Mouse (Mus musculus): Measurements from ENCODE around the gene Wfdc15a. TPM values are rescaled to one million over a fixed set of nuclear protein-coding genes. Genes with fewer than 3 reads are reported as not detected.

The Wfdc15a gene
- total and polyA plus RNA-seq, 3 experiments, result not detected

DNA sequence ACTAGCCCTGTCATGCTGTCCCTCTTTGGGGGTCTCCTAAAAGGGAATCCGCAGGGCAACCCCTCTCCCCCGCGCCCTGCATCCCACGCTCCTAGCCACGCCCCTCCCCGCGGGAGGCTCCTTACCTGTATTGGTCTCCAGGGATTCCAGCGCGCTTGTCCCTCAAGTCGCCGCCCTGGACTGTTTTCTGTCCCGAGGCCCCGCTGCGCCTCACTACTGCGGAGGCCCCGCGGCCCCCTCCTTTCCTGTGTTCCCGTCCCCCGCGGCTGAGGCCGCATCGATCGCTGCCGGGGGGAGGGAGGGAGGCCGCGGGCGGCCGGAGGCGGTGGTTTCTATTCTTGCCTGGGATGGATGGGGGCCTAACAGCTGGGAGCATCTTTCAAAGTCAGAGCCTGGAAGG, 29.0 kb downstream of the Wfdc15a start, which contains the start of gene Kcns1:
Gene Kcns1, minus strand, starts transcription at position 212 of the 400 bp plus-strand sequence.
- Histone ChIP-seq H3K9me3 (replicated peaks; ENCODE audit: insufficient read depth, low read length) (no peaks in the 10 kb centered on the region), H3K79me2 (ENCODE audit: control insufficient read depth, insufficient read depth, low read length, poor library complexity) (no peaks in the 10 kb centered on the region), H3K27me3 (ENCODE audit: control insufficient read depth in 1 of 2, insufficient read depth in 2 of 2, low read length in 2 of 2) (peaks cover 0 to under 1% of the 10 kb centered on the region in 2 experiments), H3K9ac (ENCODE audit: control insufficient read depth, low read depth, low read length, poor library complexity, severe bottlenecking) (no peak within 1 kb of the TSS), H3K36me3 (ENCODE audit: control insufficient read depth in 1 of 2, insufficient read depth in 2 of 2, low read length in 2 of 2) (peaks cover 0 to 12% of the 10 kb centered on the region in 2 experiments; a peak in 2 of 4 replicates), H3K27ac (ENCODE audit: control insufficient read depth, low read depth, low read length) (no peak within 1 kb of the TSS), H3K4me3 (ENCODE audit: control insufficient read depth in 1 of 2, insufficient read depth in 1 of 2, low read depth in 2 of 2, low read length in 2 of 2) (no peak within 1 kb of the TSS), H3K4me1 (ENCODE audit: control insufficient read depth in 1 of 2, insufficient read depth in 2 of 2, low read length in 2 of 2) (peaks cover 10 to 15% of the 10 kb centered on the region in 2 experiments)
- TF ChIP-seq MXI1 (IDR thresholded peaks at IDR 0.05; ENCODE audit: low read depth, low read length), result no peak
- no peak for DNase-seq (ENCODE audit: low read depth, low spot score)

GRCm38 (mm10) chr2:164170326-164170725, 29.6 kb downstream of the Wfdc15a start:
- Histone ChIP-seq H3K4me3 (ENCODE audit: control insufficient read depth in 1 of 2, insufficient read depth in 1 of 2, low read depth in 2 of 2, low read length in 2 of 2) (no peak overlapping the region), H3K79me2 (ENCODE audit: control insufficient read depth, insufficient read depth, low read length, poor library complexity) (no peaks in the 10 kb centered on the region), H3K9ac (ENCODE audit: control insufficient read depth, low read depth, low read length, poor library complexity, severe bottlenecking) (no peak overlapping the region), H3K9me3 (replicated peaks; ENCODE audit: insufficient read depth, low read length) (no peaks in the 10 kb centered on the region), H3K27me3 (ENCODE audit: control insufficient read depth in 1 of 2, insufficient read depth in 2 of 2, low read length in 2 of 2) (peaks cover 0 to 3% of the 10 kb centered on the region in 2 experiments), H3K4me1 (ENCODE audit: control insufficient read depth in 1 of 2, insufficient read depth in 2 of 2, low read length in 2 of 2) (peaks cover 7 to 10% of the 10 kb centered on the region in 2 experiments), H3K36me3 (ENCODE audit: control insufficient read depth in 1 of 2, insufficient read depth in 2 of 2, low read length in 2 of 2) (peaks cover 0 to 10% of the 10 kb centered on the region in 2 experiments; a peak in 2 of 4 replicates), H3K27ac (ENCODE audit: control insufficient read depth, low read depth, low read length) (no peak overlapping the region)
- TF ChIP-seq RAD21 (IDR thresholded peaks at IDR 0.05; ENCODE audit: low read depth, low read length) (no peak), TBP (IDR thresholded peaks at IDR 0.05; ENCODE audit: low read depth, low read length) (no peak), JUND (IDR thresholded peaks at IDR 0.05; ENCODE audit: low read depth, low read length) (no peak), MEF2A (IDR thresholded peaks at IDR 0.05; ENCODE audit: extremely low read depth, insufficient replicate concordance, low read depth, low read length, poor library complexity, severe bottlenecking) (no peak), USF1 (IDR thresholded peaks at IDR 0.05; ENCODE audit: low read depth, low read length) (no peak), KAT2A (conservative IDR thresholded peaks at IDR 0.05; ENCODE audit: low read depth, low read length) (no peak), SMC3 (IDR thresholded peaks at IDR 0.05; ENCODE audit: low read depth, low read length) (no peak), POLR2AphosphoS2 (IDR thresholded peaks at IDR 0.05; ENCODE audit: low read length) (no peak), UBTF (IDR thresholded peaks at IDR 0.05; ENCODE audit: borderline replicate concordance, insufficient read depth, low read depth, low read length) (no peak), ZC3H11A (IDR thresholded peaks at IDR 0.05; ENCODE audit: low read depth, low read length) (no peak), MAZ (IDR thresholded peaks at IDR 0.05; ENCODE audit: low read depth, low read length) (no peak), GABPA (IDR thresholded peaks at IDR 0.05; ENCODE audit: low read depth, low read length) (no peak), EP300 (IDR thresholded peaks at IDR 0.05; ENCODE audit: low read depth in 1 of 2, low read length in 2 of 2) (no peak)
- DNase-seq (ENCODE audit: low read depth, low spot score), result no peak

GRCm38 (mm10) chr2:164168571-164168946, 31.4 kb downstream of the Wfdc15a start:
- DNase-seq (ENCODE audit: low read depth, low spot score), result no peak
- no peak overlapping the region for H3K4me3 ChIP-seq (ENCODE audit: control insufficient read depth in 1 of 2, insufficient read depth in 1 of 2, low read depth in 2 of 2, low read length in 2 of 2)
- peaks cover under 1 to 3% of the 10 kb centered on the region in 2 experiments for H3K4me1 ChIP-seq (ENCODE audit: control insufficient read depth in 1 of 2, insufficient read depth in 2 of 2, low read length in 2 of 2)
- TF ChIP-seq ZC3H11A (IDR thresholded peaks at IDR 0.05; ENCODE audit: low read depth, low read length) (no peak), BHLHE40 (IDR thresholded peaks at IDR 0.05; ENCODE audit: borderline replicate concordance, low read depth, low read length) (no peak), MAX (IDR thresholded peaks at IDR 0.05; ENCODE audit: low read length) (no peak), RAD21 (IDR thresholded peaks at IDR 0.05; ENCODE audit: low read depth, low read length) (no peak), ZKSCAN1 (IDR thresholded peaks at IDR 0.05; ENCODE audit: low read depth, low read length) (no peak), TAL1 (IDR thresholded peaks at IDR 0.05; ENCODE audit: low read length) (no peak), GATA1 (IDR thresholded peaks at IDR 0.05; ENCODE audit: low read depth, low read length) (no peak), ELF1 (IDR thresholded peaks at IDR 0.05; ENCODE audit: low read depth, low read length) (no peak), KAT2A (conservative IDR thresholded peaks at IDR 0.05; ENCODE audit: low read depth, low read length) (no peak), POLR2AphosphoS2 (IDR thresholded peaks at IDR 0.05; ENCODE audit: low read length) (no peak), HCFC1 (IDR thresholded peaks at IDR 0.05; ENCODE audit: low read depth, low read length) (no peak), MYB (IDR thresholded peaks at IDR 0.05; ENCODE audit: low read depth, low read length) (no peak), USF2 (IDR thresholded peaks at IDR 0.05; ENCODE audit: borderline replicate concordance in 1 of 2, insufficient read depth in 1 of 2, low read depth in 1 of 2, low read length in 2 of 2) (no peak), POLR2A (IDR thresholded peaks at IDR 0.05; ENCODE audit: control insufficient read depth in 1 of 2, insufficient read depth in 1 of 2, low read depth in 1 of 2, low read length in 2 of 2, poor library complexity in 1 of 2) (no peak), ETS1 (IDR thresholded peaks at IDR 0.05; ENCODE audit: low read depth, low read length) (no peak), MYC (IDR thresholded peaks at IDR 0.05; ENCODE audit: low read depth, low read length) (no peak), USF1 (IDR thresholded peaks at IDR 0.05; ENCODE audit: low read depth, low read length) (no peak)
- H3K9ac ChIP-seq (ENCODE audit: control insufficient read depth, low read depth, low read length, poor library complexity, severe bottlenecking), result no peak overlapping the region
- peaks cover 0 to 3% of the 10 kb centered on the region in 2 experiments for H3K27me3 ChIP-seq (ENCODE audit: control insufficient read depth in 1 of 2, insufficient read depth in 2 of 2, low read length in 2 of 2)
- peaks cover 0 to 5% of the 10 kb centered on the region in 2 experiments; a peak in 2 of 4 replicates for H3K36me3 ChIP-seq (ENCODE audit: control insufficient read depth in 1 of 2, insufficient read depth in 2 of 2, low read length in 2 of 2)
- no peaks in the 10 kb centered on the region for H3K79me2 ChIP-seq (ENCODE audit: control insufficient read depth, insufficient read depth, low read length, poor library complexity)
- H3K9me3 ChIP-seq (replicated peaks; ENCODE audit: insufficient read depth, low read length), result no peaks in the 10 kb centered on the region
- no peak overlapping the region for H3K27ac ChIP-seq (ENCODE audit: control insufficient read depth, low read depth, low read length)

All from MEL (cell line).